Comparison of ENCODE assay signal across 15 mouse cellular contexts in the genomic region with DNA sequence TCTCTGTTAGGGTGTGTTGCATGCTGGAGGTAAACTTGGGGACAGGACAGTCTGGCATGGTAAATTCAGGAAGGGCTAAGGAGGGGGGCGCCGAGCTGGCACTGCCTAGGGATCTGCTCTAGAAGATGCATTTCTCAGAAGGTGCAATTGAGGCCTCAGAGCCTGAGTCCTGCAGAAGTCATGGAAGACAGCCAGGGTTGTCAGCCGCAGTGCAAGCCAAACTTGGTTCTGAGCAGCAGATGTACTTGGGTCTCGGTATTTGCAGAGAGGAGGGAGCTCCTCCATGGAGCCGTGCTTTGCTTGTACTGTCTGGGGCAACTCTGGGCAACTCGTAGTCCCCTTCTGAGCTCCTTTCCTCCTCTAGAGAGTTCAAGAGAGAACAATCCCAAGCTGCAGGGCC. TPM values are rescaled to one million over a fixed set of nuclear protein-coding genes. Genes with fewer than 3 reads are reported as not detected.
"Had no signal": no experiment of that assay in that cellular context is flagged by ENCODE, and none has a peak within 500 bp of the region (broad histone marks: within the 10 kb centered on the region; RNA-seq: fewer than 3 reads in every experiment).

No protein-coding gene starts in this region.

- H3K27me3 ChIP-seq: neural tube, embryonic 13.5 days had no signal

- DNase-seq: kidney, postnatal 25 days; lung, adult 2 months; midbrain, embryonic 14.5 days; right cerebral cortex, postnatal 14 days; thymus, postnatal 4 days had no signal

- H3K9me3 ChIP-seq: kidney, embryonic 15.5 days; limb, embryonic 10.5 days; liver, embryonic 15.5 days; megakaryocyte, embryonic 14.5 days; neural tube, embryonic 13.5 days had no signal

- H3K36me3 ChIP-seq: kidney, embryonic 15.5 days; limb, embryonic 10.5 days; liver, embryonic 15.5 days had no signal

- H3K4me1 ChIP-seq: liver, embryonic 15.5 days; megakaryocyte, embryonic 14.5 days had no signal

- H3K4me2 ChIP-seq: kidney, embryonic 15.5 days; liver, embryonic 11.5 days; liver, embryonic 15.5 days; neural tube, embryonic 13.5 days had no signal

- ATAC-seq: lung, postnatal 0 days had no signal

- H3K9ac ChIP-seq: kidney, embryonic 15.5 days; liver, embryonic 15.5 days; neural tube, embryonic 13.5 days had no signal

- H3K27ac ChIP-seq: kidney, embryonic 15.5 days; limb, embryonic 10.5 days; liver, embryonic 15.5 days; macrophage; neural tube, embryonic 13.5 days had no signal

- H3K4me3 ChIP-seq: kidney, embryonic 15.5 days; left cerebral cortex, adult 2 months; limb, embryonic 10.5 days; liver, embryonic 15.5 days; megakaryocyte, embryonic 14.5 days; neural tube, embryonic 13.5 days had no signal

RNA-seq across cellular contexts. Expression of gene Serpinh1, which starts 26.9 kb away (rescaled TPM):
- total RNA-seq: monocyte, adult 5-6 weeks had no signal

RNA-seq across cellular contexts. Expression of gene Map6, which starts 58.9 kb away (rescaled TPM):
- total RNA-seq: monocyte, adult 5-6 weeks had no signal
